In the genomic region with DNA sequence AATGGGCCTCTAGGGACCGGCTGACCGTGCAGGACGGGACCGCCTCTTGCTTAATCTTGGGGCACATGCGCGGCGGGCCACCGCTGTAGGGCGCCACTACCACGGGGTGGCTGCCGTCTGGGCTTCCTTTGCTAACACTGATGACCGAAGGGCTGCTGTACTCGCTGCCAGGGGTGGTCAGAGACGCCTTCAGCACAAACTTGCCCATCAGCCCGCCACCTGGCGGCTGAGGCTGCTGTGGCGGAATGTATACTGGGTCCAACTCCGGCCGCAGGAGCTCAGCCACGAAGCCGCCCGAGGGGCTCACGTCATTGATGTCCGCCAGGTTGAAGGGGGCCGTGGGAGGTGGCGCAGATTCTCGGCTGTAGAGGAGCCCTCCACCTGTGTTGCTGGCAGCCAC, we compare ENCODE assay signal across 8 mouse cellular contexts. TPM values are rescaled to one million over a fixed set of nuclear protein-coding genes. Genes with fewer than 3 reads are reported as not detected.
A peak's percentile ranks its signal among the peaks of the same experiment; 100 is the strongest.
DNase-seq lines count a peak whose midpoint lies in the region; ATAC-seq and TF ChIP-seq lines count a peak whose summit lies in the region.

No protein-coding gene starts in this region.

- peak overlapping the region; percentile 49 for H3K4me3 ChIP-seq in C2C12 (ENCODE audit: insufficient read depth, poor library complexity, severe bottlenecking)
- H3K4me3 ChIP-seq in brown adipose tissue, adult 24 weeks (ENCODE audit: insufficient read depth, low read depth, low read length) = peak overlapping the region; percentile 85
- peak overlapping the region; percentile 68 for H3K4me3 ChIP-seq in forebrain, postnatal 0 days (ENCODE audit: low read depth, low read length)
- peak overlapping the region; percentile 59 for H3K4me3 ChIP-seq in layer of hippocampus, adult 2 months
- peak overlapping the region; percentile 89 for H3K4me3 ChIP-seq in lung, adult 2 months (replicated peaks; ENCODE audit: extremely low read depth, low read depth, low read length)
- peak overlapping the region; percentile 65 for H3K4me3 ChIP-seq in neural tube, embryonic 15.5 days (replicated peaks)

- no peaks in the 10 kb centered on the region for H3K9me3 ChIP-seq in forebrain, postnatal 0 days (ENCODE audit: low read length)
- H3K9me3 ChIP-seq in neural tube, embryonic 15.5 days (replicated peaks) = no peaks in the 10 kb centered on the region

- H3K27ac ChIP-seq in brown adipose tissue, adult 24 weeks (replicated peaks; ENCODE audit: low read depth, low read length) = peak overlapping the region; percentile 90
- H3K27ac ChIP-seq in forebrain, postnatal 0 days (ENCODE audit: low read depth, low read length) = no peak overlapping the region
- no peak overlapping the region; the same call in 1 of the 2 replicates for H3K27ac ChIP-seq in layer of hippocampus, adult 2 months
- H3K27ac ChIP-seq in neural tube, embryonic 15.5 days (replicated peaks) = no peak overlapping the region

- no peaks in the 10 kb centered on the region for H3K27me3 ChIP-seq in C2C12 (ENCODE audit: control insufficient read depth, insufficient read depth, insufficient read length)
- H3K27me3 ChIP-seq in forebrain, postnatal 0 days (ENCODE audit: insufficient read depth, low read length) = peaks cover 22% of the 10 kb centered on the region
- peaks cover 10% of the 10 kb centered on the region for H3K27me3 ChIP-seq in neural tube, embryonic 15.5 days (replicated peaks)

- DNase-seq in forebrain, postnatal 0 days = peak; percentile 65
- peak; percentile 77 to 83 for DNase-seq in heart, postnatal 36 days
- DNase-seq in layer of hippocampus, adult 2 months (ENCODE audit: low spot score in 2 of 2) = peak; percentile 46 to 51
- DNase-seq in lung, adult 2 months = peak; percentile 82
- peak; percentile 83 for DNase-seq in testis, postnatal 10 days (ENCODE audit: low spot score)

- 0% methylated on average over 27 of the region's 27 CpGs for WGBS in forebrain, postnatal 0 days
- WGBS in lung, adult 2 months = under 1% methylated on average over 27 of the region's 27 CpGs
- 0% methylated on average over 27 of the region's 27 CpGs for WGBS in neural tube, embryonic 15.5 days

- H3K79me2 ChIP-seq in C2C12 (ENCODE audit: control insufficient read depth, insufficient read depth) = peaks cover 17% of the 10 kb centered on the region

- ATAC-seq in forebrain, postnatal 0 days = no peak; the same call in 1 of the 2 replicates
- no peak for ATAC-seq in neural tube, embryonic 15.5 days (ENCODE audit: low FRiP score)

- peaks cover 4% of the 10 kb centered on the region; the same call in 1 of the 2 replicates for H3K4me1 ChIP-seq in brown adipose tissue, adult 24 weeks (ENCODE audit: control insufficient read depth, insufficient read depth, insufficient read length, low read length)
- H3K4me1 ChIP-seq in forebrain, postnatal 0 days (ENCODE audit: insufficient read depth) = peaks cover 3% of the 10 kb centered on the region; the same call in 1 of the 2 replicates
- H3K4me1 ChIP-seq in lung, adult 2 months (ENCODE audit: control insufficient read depth, insufficient read depth, low read length) = peaks cover 7% of the 10 kb centered on the region
- H3K4me1 ChIP-seq in neural tube, embryonic 15.5 days = peaks cover 38% of the 10 kb centered on the region

- no peaks in the 10 kb centered on the region for H3K79me3 ChIP-seq in C2C12 (ENCODE audit: low read depth)

- H3ac ChIP-seq in C2C12 (ENCODE audit: control insufficient read depth, insufficient read length, low read depth) = peak overlapping the region; percentile 74

- no peak for TF ChIP-seq POLR2A in lung, adult 2 months (IDR thresholded peaks at IDR 0.05; ENCODE audit: borderline replicate concordance, extremely low read depth, low read depth, low read length)

- peaks cover 6% of the 10 kb centered on the region for H3K36me3 ChIP-seq in C2C12 (ENCODE audit: control insufficient read depth, insufficient read depth)
- H3K36me3 ChIP-seq in forebrain, postnatal 0 days (ENCODE audit: insufficient read depth) = no peaks in the 10 kb centered on the region
- H3K36me3 ChIP-seq in neural tube, embryonic 15.5 days = no peaks in the 10 kb centered on the region

- H3K4me2 ChIP-seq in forebrain, postnatal 0 days (ENCODE audit: low read depth) = peak overlapping the region; percentile 87
- peak overlapping the region; percentile 93 for H3K4me2 ChIP-seq in neural tube, embryonic 15.5 days

- TF ChIP-seq CTCF in C2C12 (IDR thresholded peaks at IDR 0.05; ENCODE audit: control insufficient read depth, insufficient read depth, insufficient read length) = peak; percentile 78
- TF ChIP-seq CTCF in forebrain, postnatal 0 days (IDR thresholded peaks at IDR 0.05; ENCODE audit: low read depth) = peak; percentile 74
- peak; percentile 82 for TF ChIP-seq CTCF in layer of hippocampus, adult 2 months (conservative IDR thresholded peaks at IDR 0.05)
- peak; percentile 52 for TF ChIP-seq CTCF in lung, adult 2 months (IDR thresholded peaks at IDR 0.05; ENCODE audit: insufficient read depth, low read length)

- H3K9ac ChIP-seq in forebrain, postnatal 0 days = 0 out of 2 replicates have a peak overlapping the region, but pooled peaks have one; percentile 18
- H3K9ac ChIP-seq in neural tube, embryonic 15.5 days (replicated peaks) = peak overlapping the region; percentile 48

- intact Hi-C loops in heart, postnatal 36 days (cut with DNase I) = loop anchor here (2.0 to 10.0 kb wide), 8 partner anchors 72 to 962 kb away; a partner anchor contains a TSS

TF ChIP-seq in C2C12, 6 proteins besides CTCF, POLR2A, EP300 and RAD21:
- no peak for TF ChIP-seq MYOG (IDR thresholded peaks at IDR 0.05; ENCODE audit: control insufficient read depth, extremely low read depth, insufficient read length)
- peak; percentile 29 for TF ChIP-seq MAX (IDR thresholded peaks at IDR 0.05)
- no peak for TF ChIP-seq USF1 (IDR thresholded peaks at IDR 0.05; ENCODE audit: low read depth)
- TF ChIP-seq MYOD1 (IDR thresholded peaks at IDR 0.05; ENCODE audit: control insufficient read depth, insufficient read length, low read depth) = no peak
- TF ChIP-seq CEBPB (IDR thresholded peaks at IDR 0.05; ENCODE audit: low read depth) = peak; percentile 33
- TF ChIP-seq FOSL1 (IDR thresholded peaks at IDR 0.05; ENCODE audit: insufficient read depth, low read length, poor library complexity, severe bottlenecking) = no peak

RNA-seq across cellular contexts. Expression of a gene that starts 2.0 kb away (rescaled TPM):
- 11.0 TPM for polyA plus RNA-seq in C2C12 (2012; fragmentation: generic; extraction: Trizol)
- 17.1 and 51.4 TPM in 2 replicates for polyA plus RNA-seq in brown adipose tissue, adult 24 weeks (2012; ENCODE audit: insufficient read depth, insufficient read length, missing spikeins)
- total RNA-seq in forebrain, postnatal 0 days (2014; rRNA removed) = 2.8 and 10.3 TPM in 2 replicates
- 3.3 and 3.4 TPM in 2 replicates for polyA plus RNA-seq in forebrain, postnatal 0 days (2015; fragmentation: Nextera tagmentation; extraction: Ambion mirVana)
- 10 to 100 TPM; 29.7 to 42.3 TPM for total RNA-seq in heart, postnatal 36 days (2021)
- 1 to 10 TPM; 5.8 to 5.9 TPM for total RNA-seq in layer of hippocampus, adult 2 months (2021)
- 140 and 188 TPM in 2 replicates for polyA plus RNA-seq in lung, adult 2 months (2012; rRNA removed)
- polyA plus RNA-seq in neural tube, embryonic 15.5 days (2015; fragmentation: Nextera tagmentation; extraction: Ambion mirVana) = 3.7 and 4.9 TPM in 2 replicates
